Mouse (Mus musculus): Measurements from ENCODE around the gene Gm20696.

Gm20696 gene

DNA sequence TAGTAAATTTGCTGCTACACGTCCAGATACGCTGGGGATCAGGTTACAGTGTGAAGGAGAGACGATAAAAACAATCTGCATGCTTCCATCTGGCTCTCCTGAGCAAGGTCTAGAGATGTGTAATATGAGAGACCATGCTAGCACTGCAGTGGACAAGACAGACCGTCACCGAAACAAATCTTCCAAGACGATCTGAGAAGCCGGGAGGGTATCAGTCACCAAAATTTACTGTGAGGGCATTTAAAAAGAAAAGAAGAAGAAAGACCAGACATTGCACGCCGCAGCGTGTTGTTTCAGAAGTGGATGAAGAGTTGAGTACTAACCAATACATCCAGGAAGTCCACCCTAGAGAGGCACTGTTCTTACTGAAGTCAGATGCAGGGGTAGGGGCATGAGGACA lies 183.0 kb downstream of the Gm20696 start:
- DNase-seq: no peak

DNA sequence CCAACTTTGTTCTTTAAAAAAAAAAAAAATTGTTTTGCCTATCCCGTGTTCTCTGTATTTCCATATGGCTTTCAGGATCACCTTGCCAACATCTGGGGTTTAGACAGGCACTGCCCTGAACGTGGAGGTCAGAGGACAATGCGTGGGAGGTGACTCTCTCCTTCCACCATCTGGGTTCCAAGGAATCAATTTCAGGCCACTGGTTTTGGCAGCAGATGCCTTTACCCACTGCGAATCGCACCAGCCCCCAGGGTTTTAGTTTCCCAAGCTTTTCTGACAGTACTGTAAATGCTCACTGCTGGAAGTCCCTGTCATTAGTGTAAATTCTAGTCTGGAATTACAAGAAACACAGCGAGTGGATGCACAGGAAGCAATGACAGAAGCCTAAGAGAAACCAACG lies 185.0 kb downstream of the Gm20696 start:
- no peak for DNase-seq

DNA sequence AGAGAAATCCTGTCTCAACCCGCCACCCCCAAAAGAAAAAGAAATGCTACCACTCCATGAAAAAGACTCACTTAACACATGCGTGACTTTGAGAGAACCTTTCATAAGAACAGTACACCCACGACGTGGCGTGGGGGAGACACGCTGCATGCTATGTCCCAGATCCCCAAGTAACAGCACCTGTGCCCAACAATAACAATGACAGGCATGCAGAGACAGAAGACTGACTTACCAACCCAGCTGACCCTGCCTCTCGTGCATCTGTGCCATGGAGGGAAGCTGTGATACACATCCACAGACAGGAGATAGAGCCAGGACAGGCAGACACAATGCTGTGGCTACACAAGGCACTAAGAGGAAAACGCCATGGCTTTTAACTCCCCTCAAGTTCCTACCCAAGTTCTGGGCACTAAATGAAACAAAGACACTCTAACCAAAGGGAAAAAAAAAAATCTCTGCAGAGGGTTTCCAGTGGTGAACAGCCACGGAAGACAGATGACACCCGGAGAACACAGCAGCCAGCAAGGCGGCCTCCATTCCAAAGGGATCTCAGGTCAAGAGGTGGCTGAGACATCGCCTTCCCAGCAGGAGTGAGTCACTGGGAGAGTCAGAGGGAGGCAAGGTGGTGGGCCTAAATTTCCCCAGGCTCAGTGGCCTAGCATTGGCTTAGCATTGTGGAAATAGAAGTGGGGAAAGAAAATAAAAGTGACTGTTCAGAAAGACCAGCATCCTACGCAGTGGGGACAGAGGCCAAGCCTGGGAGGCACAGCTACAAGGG lies 187.5 kb downstream of the Gm20696 start:
- no peak for DNase-seq

DNA sequence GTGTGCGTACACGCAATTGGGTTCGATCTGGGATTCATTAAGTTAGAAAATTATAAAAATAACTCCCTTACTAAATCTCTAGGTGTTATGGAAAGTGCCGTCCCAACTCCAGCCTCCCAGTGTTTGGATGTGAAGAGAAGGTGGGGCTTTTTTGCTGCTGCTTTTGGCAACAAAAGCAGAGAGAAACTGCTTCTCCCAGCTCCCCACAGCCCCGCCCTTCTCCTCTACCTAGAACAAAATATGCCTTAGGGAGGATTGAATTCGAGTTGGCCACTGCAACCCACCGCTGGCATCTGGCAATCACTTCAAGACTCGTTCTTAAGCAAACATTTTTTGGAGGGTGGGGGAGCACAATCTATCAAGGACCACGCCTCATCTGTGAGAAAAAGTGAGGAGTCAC lies 191.6 kb downstream of the Gm20696 start:
- DNase-seq: no peak

DNA sequence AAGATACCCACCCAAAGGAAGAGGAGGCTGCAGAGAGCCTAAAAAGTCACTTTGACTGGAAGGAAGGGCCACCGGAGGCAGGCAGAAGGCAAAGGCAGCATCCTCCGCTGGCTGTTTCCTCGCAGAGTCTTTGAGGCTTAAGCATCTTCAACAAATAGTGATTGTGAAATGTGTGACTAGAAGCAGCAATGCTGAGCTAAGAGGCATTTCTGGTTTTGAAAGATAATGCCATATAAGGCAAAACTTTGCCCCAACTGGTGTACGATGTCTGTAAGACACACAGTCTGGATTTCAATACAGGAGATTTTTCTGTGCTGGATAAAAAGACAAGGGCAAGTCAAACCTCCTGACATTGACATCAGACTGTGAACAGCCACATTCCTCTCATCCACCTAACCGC lies 195.7 kb downstream of the Gm20696 start:
- DNase-seq: no peak

DNA sequence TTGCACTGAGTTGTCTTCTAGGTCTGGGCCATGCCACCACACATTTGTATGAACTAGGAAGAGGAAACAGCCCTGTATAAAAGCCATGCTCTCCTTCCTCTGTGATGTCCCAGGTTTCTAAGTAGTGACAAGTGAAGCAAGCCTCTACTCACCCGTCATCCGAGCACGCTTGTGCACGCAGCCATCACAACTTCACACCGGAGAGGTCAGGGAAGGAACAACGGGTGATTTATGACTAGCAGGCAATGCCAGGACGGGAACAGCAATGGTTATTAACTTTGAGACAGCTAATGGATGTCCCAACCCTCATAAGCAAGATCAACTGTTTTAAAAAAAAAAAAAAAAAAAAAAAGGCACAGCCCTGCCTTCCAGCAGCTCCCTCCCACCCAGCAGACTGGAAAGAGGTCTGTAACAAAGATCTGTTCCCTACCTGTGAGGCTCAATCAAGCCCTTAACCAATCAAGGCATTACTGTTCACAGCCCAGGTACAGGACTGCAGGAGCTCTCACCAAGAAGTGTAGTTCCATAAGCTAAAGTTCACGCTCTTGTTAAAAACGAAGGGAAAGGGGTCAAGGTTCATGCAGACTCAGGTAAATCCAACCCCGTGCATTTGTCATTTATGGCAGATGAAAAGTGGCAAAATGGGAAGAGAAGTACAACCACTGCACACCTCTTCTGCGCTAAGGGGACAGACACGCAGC lies 197.3 kb downstream of the Gm20696 start:
- no peak for DNase-seq

DNA sequence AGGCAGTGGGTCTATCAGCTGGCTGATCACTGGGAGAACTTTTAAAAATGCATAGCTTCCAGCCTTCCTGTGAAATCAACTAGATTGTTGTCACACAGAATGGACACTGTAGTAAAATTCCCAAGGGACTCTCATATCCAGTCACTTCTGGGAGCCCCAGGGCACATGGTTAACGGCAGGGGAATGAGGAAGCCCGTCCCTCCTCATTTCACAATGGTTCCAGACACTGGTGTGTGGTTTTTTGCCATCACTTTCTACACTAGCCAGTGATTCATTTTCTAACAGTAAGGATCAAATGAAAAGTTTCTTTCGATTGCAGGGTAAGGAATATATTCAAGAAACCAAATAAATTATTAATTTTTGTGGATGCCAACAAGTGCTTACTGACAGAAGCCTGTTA lies 198.8 kb downstream of the Gm20696 start:
- DNase-seq: no peak

DNA sequence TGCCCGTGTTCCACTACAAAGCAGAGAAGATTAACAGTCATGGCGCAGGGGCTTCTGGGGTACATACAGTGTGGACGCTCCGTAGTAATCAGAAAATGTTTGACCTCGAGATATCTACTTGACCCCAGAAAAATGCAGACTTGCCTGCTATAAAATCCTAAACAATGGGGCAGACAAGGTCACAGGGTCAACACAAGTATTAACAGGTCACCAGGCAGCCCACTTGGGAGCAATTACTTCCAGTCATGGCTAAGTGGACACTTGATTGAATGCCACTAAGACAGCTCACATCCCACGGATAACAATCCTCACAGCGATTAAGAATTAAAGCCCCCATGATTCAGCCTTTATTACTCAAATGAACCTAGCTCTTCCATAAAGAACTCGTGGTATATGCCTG lies 199.5 kb downstream of the Gm20696 start:
- no peak for DNase-seq

DNA sequence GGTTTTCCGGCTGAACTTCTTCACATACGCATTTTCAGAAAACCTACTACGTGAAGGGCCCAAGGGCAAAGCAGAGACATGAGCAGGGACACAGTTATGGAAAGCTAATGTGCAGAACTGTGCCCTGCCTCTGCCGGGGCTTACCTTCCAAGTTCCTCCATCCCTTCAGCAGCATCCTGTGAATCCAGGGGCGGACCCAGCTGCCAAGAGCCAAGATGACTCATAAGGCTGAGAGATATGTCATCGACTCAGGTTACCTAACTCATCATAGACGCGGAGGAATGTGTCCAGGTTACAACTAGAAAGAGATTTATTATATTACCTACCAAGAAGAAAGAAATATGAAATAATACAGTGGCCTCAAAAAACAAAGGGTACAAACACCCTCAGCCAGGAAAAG lies 200.2 kb downstream of the Gm20696 start:
- no peak for DNase-seq

DNA sequence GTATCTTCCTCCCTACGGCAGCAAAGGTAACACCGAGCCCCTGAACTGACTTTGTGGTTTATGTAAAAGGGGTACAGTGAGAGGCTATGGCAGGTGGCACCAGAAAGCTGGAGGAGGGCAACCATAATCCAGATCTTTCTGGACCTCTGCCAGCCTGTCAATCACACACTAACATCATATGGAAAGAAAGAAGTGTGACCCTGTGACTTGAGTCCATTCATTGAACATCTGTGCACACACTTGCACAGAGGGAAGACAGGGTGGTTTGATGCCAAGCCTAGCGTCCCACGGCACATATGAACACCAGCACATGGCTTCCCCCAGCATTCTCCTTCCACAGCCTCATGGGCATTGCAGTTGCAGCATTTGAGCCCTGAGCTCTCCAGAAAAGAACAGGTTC lies 202.1 kb downstream of the Gm20696 start:
- DNase-seq: no peak

DNA sequence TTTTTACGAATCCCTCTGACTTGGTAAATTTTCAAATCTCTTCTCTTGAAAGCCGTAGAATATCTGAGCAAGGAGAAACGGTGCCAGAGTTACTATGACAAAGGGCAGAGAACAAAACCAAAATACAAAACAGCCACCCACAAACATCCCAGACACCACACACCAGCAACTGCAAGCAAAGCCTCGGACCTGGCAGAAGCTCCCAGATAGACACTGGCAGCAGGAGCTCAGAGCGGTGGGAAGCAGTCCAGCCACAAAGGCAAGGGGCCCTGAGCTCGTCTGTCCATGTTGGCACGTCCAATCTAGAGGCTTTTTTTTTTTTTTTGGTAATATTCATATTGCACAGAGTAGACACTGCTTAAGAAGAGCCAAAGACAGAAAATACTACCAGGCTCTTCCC lies 202.7 kb downstream of the Gm20696 start:
- DNase-seq: peak; percentile 57 to 70

DNA sequence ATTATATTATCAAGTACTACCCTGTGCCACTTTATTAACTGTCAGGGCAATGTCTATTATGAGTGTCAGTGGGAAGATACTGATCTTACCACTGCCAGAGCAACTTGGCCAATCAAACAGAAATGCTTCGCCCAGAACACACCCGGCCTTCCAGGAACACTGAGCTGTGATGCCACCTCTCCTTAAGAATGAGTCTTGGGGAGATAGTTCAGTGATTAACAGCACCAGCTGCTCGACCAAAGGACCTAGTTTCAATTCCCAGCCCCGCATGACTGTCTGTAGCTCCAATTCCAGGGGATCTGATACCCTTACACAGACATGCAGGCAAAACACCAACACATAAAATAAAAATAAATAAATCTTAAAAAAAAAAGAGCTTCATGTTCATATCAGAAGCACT lies 207.8 kb downstream of the Gm20696 start:
- DNase-seq: no peak

DNA sequence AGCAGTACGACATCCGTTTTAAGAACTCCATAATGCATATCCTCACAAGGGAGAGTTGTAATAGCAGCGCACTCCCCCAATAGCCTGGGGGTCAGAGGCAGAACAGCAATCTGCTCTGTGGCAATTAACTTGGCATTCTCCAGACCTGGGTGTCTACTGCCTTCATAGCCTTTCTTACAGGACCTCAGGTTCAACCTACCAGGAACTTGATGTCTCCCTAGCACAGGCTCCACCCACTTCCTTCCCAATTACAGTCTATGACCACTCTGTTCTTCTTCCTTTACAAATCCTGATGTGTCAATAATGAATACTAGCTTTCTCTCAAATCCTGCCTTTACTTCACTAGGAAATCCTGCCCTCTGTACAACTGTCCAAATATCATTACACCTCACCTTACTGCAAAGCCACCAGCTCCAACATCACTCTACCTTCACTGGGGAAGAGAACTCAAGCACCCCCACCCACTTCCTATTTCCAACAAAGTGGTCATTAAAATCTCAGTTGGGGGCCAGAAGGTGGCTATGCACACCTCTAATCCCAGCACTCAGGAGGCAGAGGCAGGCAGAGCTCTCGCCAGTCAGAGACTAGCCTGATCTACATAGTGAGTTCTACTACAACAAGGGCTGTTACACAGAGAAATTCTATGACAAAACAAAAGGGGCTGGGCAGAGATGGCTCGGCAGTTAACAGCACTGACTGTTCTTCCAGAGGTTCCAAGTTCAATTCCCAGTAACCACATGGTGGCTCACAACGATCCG lies 212.7 kb downstream of the Gm20696 start:
- DNase-seq: no peak

DNA sequence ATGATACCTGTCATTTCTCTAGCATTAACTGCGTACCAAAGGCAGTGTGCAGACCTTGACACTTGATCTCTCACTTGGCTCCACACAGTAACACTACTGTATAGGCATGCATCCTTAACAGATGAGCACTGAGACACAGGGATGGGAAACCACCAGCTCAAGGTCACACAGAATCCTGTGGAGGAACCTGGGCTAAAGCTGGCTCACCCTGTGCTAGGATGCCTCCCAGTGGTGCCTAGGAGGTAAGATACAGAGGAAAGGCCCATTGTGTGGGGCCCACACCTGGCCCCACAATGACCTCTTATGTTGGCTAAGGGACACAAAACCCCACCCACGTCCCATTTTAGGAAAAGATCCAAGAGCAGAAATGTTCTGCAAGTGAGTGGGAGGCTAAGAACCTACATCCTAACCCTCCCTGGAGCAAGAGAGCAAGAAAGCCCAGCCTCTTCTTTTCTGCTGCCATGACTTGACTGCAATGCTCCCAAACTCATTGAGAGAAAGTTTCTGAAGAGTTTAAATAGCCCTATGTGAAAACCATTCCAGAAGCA lies 213.9 kb downstream of the Gm20696 start:
- DNase-seq: no peak

DNA sequence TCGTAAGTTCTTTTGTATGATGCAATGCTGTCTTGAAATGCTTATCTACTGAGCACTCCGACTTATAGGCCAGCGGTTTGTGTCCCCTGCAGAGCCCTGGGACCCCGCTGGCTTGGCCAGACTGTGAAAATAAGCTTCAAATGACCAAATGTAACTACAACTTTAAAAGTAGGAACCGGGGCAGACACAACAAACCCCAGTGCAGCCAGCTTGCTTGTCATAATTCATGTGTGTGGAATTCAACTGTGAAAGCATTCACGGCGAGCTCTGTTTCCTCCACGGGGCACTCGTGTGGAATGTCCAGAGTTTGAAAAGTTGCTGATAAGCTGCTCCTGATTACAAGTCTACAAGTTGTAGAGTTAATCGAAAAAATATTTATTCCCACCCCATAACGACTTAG lies 215.1 kb downstream of the Gm20696 start:
- DNase-seq: no peak

DNA sequence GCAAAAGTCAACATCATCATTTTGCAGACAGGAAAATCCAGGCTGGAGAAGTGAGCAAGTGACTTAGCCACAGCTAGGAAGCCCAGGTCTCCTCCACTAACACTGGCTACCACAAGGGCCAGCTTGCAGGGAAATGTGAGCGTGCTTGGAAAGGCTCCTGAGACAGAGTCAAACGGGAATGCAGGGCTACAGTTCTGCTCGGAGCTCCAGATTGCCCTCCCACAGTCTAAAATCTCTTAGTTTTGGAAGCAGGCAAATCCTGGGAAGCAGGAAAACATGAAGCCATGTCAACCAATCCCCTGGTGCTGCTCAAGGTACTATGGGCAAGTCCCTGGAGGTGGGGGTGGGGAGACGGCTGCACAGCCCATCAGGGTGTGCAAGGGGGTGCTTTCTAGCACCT lies 219.2 kb downstream of the Gm20696 start:
- no peak for DNase-seq

DNA sequence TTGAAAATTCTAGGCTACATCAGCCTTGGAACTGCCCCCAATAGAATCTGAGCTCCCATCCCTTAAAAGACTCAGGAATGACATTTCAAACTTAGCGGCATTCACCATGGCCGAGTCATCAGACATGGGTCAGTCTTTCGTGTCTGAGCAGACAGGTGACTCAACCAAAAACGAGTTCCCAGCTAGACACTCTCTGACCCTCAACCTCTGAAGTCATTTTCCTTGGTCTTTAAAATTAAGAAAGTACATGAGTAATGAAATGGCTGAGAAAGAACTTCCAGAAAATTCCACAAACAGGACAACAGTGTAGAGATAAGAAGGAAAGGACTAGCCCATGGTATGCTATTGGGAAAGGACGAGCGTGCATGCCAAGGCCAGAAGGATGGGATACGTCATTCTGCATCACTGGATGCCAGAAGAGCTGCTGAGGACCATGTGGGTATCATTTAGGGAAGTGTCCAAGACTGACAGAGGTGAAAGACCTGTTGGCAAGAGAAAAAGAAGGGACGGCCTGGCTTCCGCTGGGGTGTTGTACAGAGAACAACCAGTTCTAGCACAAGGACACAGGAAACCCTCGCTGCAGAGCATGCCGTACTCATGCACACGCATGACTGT lies 219.7 kb downstream of the Gm20696 start:
- peak; percentile 30 to 34 for DNase-seq

DNA sequence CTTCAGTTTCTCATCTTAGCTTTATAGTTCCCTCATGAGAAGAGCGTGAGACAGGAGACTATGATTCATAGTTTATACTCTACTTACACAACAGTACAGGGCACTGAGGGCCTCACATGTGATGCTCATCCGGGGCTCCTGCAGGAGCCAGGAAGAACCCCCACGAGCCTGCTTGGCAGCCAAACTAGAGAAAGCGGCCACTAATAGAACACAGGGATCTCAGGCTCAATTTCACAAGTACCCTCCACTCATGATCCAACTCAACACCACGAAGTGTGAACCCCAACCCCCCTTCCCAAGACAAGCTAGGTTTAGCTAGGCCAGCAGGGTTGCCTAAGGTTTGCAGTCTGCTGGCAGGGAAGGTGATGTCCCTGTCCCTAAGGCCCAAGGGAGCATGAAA lies 223.1 kb downstream of the Gm20696 start:
- DNase-seq: peak in 1 of 2 experiments; percentile 19

DNA sequence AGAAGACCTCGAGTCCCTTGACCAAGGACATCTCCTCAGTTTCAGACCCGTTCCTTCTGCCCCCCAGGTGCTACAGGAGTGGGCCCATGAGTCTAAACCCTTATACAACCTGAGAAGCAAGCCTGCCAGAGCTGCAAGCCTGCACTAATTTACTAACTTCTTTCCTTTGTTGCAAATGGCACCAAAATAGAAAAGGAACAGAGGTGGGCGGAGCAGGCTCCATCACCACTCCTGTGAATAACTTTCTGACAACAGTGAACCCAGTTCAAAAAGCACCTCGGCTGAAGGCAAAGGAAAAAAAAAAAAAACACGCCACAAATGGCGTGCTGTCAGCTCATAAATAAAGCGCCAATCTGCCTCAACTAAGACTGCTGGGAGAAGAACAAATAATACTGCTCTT lies 225.5 kb downstream of the Gm20696 start:
- no peak for DNase-seq

DNA sequence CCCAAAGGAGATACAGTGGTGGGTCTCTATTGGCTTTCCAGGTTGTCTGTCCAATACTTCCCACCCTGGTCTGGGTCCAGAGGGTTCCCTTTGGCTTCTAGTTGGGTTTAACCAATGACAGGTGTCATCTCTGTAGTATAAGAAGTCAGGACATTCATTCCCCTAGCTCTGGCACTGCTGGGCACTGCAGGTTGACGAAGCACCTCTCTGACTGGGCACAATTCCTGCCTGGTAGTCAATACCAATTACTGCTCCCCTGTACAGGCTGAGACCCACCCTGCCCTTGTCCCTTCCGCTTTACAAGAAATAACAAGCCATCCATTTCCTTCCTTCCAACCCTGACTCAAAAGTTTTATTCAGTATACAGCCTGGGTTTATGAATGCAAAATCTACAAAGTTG lies 226.0 kb downstream of the Gm20696 start:
- no peak for DNase-seq

DNA sequence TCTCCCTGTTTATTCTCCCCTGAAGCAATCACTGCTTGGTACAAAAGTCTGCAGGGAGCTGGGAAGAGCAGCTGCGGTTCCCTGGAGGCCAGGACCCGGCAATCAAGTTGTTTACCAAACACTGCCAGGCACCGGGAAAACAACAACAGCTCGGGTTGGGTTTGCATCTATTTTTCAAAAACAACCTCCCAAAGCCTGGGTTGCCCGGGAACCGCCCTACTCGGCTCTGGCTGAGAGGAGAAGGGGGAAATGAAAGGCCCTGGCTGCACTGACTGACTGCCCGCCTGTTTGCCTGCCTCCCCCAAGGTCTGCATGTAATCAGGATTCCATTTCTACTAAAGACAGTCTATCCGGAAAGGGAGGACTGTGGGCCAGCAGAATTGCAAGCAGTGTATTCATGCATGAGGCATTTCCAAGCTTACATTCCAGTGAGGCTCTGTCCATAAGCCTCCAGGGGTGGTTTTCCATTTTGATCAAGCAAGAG lies 226.7 kb downstream of the Gm20696 start:
- no peak for DNase-seq

DNA sequence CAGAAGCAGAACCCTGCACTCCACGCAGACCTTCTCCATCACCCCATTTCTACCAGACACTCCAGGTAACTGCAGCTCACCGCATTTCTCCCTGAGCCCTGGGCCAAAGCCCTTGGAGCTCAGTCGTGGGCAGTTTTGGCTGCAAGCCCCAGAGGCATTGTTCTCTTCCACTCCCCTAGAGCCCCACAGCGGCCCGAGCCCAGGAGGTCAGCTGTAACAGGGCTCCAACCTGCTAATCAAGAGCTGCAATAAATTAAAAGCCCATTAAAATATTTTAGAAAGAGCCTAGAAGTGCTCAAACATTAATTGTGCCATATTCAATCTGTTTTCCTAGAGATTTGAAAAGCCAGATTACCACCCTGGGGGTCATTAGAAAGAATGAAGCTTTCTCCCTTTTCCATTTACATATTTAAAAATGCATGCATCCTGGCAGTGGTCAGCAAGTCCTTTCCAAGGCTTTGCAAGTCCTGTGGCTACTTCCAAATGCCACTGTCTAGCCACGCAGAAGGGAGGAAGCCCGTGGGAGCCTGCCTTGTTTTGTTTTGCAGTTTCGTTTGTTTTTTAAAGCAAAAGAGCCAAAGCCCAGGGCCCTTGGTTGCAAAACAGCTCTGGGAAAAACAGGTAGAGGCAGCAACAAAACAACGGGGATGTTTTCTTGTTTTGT lies 227.3 kb downstream of the Gm20696 start:
- no peak for DNase-seq

Measured in cerebellum, postnatal 36 days (tissue).